ENCODE assay signal across 25 mouse cellular contexts in genomic region chr5:129856414-129856813, GRCm38 (mm10). TPM values are rescaled to one million over a fixed set of nuclear protein-coding genes. Genes with fewer than 3 reads are reported as not detected.
DNase-seq lines count a peak whose midpoint lies in the region; ATAC-seq and TF ChIP-seq lines count a peak whose summit lies in the region.
"Had no signal": no experiment of that assay in that cellular context is flagged by ENCODE, and none has a peak within 500 bp of the region (broad histone marks: within the 10 kb centered on the region; RNA-seq: fewer than 3 reads in every experiment).

No protein-coding gene starts in this region.

- no peak for ATAC-seq in stomach, postnatal 0 days (ENCODE audit: low FRiP score, low TSS enrichment)
- ATAC-seq: forebrain, embryonic 15.5 days; hindbrain, postnatal 0 days had no signal

- no peaks in the 10 kb centered on the region for H3K27me3 ChIP-seq in testis, adult 2 months (ENCODE audit: control insufficient read depth, insufficient read depth, low read length)
- H3K27me3 ChIP-seq in stomach, postnatal 0 days (ENCODE audit: control insufficient read depth, insufficient read depth, low read length): no peaks in the 10 kb centered on the region
- H3K27me3 ChIP-seq: embryonic facial prominence, embryonic 13.5 days; forebrain, embryonic 15.5 days; heart, embryonic 15.5 days; limb, embryonic 13.5 days; neural tube, embryonic 13.5 days had no signal

- no peak overlapping the region for H3K4me3 ChIP-seq in layer of hippocampus, adult 2 months
- H3K4me3 ChIP-seq in testis, adult 2 months (ENCODE audit: control insufficient read depth, low read depth, low read length): no peak overlapping the region
- no peak overlapping the region for H3K4me3 ChIP-seq in stomach, postnatal 0 days (ENCODE audit: low read depth, low read length)
- H3K4me3 ChIP-seq: embryonic facial prominence, embryonic 13.5 days; forebrain, embryonic 15.5 days; heart, embryonic 15.5 days; hindbrain, embryonic 10.5 days; limb, embryonic 13.5 days; midbrain, embryonic 10.5 days; neural tube, embryonic 13.5 days had no signal

- peaks cover 6% of the 10 kb centered on the region for H3K4me1 ChIP-seq in testis, adult 2 months (ENCODE audit: control insufficient read depth, insufficient read depth, low read length)
- H3K4me1 ChIP-seq in stomach, postnatal 0 days (replicated peaks; ENCODE audit: control insufficient read depth, insufficient read depth): no peaks in the 10 kb centered on the region
- H3K4me1 ChIP-seq: embryonic facial prominence, embryonic 13.5 days; forebrain, embryonic 15.5 days; heart, embryonic 15.5 days; hindbrain, embryonic 10.5 days; limb, embryonic 13.5 days; midbrain, embryonic 10.5 days; neural tube, embryonic 13.5 days had no signal

- TF ChIP-seq CTCF in layer of hippocampus, adult 2 months (conservative IDR thresholded peaks at IDR 0.05): peak; percentile 39
- peak; percentile 39; the same call in 1 of the 2 replicates for TF ChIP-seq CTCF in testis, adult 2 months (IDR thresholded peaks at IDR 0.05; ENCODE audit: control insufficient read depth, insufficient read depth, insufficient replicate concordance, low read depth, low read length)
- peak; percentile 24 for TF ChIP-seq CTCF in stomach, postnatal 0 days (IDR thresholded peaks at IDR 0.05; ENCODE audit: low read depth)

- no peak for TF ChIP-seq EP300 in stomach, postnatal 0 days (optimal IDR thresholded peaks at IDR 0.05)

- H3K9ac ChIP-seq in stomach, postnatal 0 days (ENCODE audit: low read length): no peak overlapping the region
- H3K9ac ChIP-seq: embryonic facial prominence, embryonic 13.5 days; forebrain, embryonic 15.5 days; heart, embryonic 15.5 days; limb, embryonic 13.5 days; neural tube, embryonic 13.5 days had no signal

- TF ChIP-seq POLR2A in testis, adult 2 months (IDR thresholded peaks at IDR 0.05; ENCODE audit: control insufficient read depth, low read depth, low read length): no peak

- 88% methylated on average over 5 of the region's 5 CpGs for WGBS in stomach, postnatal 0 days

- no peak for DNase-seq in layer of hippocampus, adult 2 months (ENCODE audit: low spot score in 2 of 2)
- no peak for DNase-seq in layer of hippocampus, adult 11-12 months (ENCODE audit: low spot score)
- no peak for DNase-seq in testis, postnatal 10 days (ENCODE audit: low spot score)
- peak; percentile 65 for DNase-seq in ZHBTc4 (ENCODE audit: low read depth, low spot score)
- DNase-seq in stomach, postnatal 0 days (ENCODE audit: low spot score): no peak
- DNase-seq in lung, postnatal 4 days: no peak
- no peak for DNase-seq in ovary, postnatal 14 days (ENCODE audit: low spot score)
- DNase-seq: adrenal gland, adult 8-10 months; cerebellum, postnatal 10 days; heart, adult 18-20 months; kidney, adult 9 months; kidney, postnatal 36 days; lung, adult 2 months; thymus, adult 18-20 months; thymus, postnatal 4 days had no signal

- no peak overlapping the region for H3K4me2 ChIP-seq in stomach, postnatal 0 days (replicated peaks; ENCODE audit: low read depth)
- H3K4me2 ChIP-seq: embryonic facial prominence, embryonic 13.5 days; forebrain, embryonic 15.5 days; heart, embryonic 15.5 days; limb, embryonic 13.5 days; neural tube, embryonic 13.5 days had no signal

- no peaks in the 10 kb centered on the region for H3K36me3 ChIP-seq in testis, adult 2 months (ENCODE audit: control insufficient read depth, insufficient read depth, low read length)
- H3K36me3 ChIP-seq in stomach, postnatal 0 days (ENCODE audit: control insufficient read depth, insufficient read depth, low read length): peaks cover 4% of the 10 kb centered on the region; the same call in 1 of the 2 replicates

- H3K9me3 ChIP-seq in stomach, postnatal 0 days (ENCODE audit: control insufficient read depth, low read length): no peaks in the 10 kb centered on the region
- H3K9me3 ChIP-seq: embryonic facial prominence, embryonic 13.5 days; forebrain, embryonic 15.5 days; G1E; heart, embryonic 15.5 days; hindbrain, embryonic 10.5 days; limb, embryonic 13.5 days; midbrain, embryonic 10.5 days; neural tube, embryonic 13.5 days had no signal

- H3K27ac ChIP-seq in layer of hippocampus, adult 2 months: no peak overlapping the region
- no peak overlapping the region for H3K27ac ChIP-seq in testis, adult 2 months (ENCODE audit: control insufficient read depth, insufficient read depth, low read depth, low read length)
- H3K27ac ChIP-seq in stomach, postnatal 0 days (replicated peaks): no peak overlapping the region
- H3K27ac ChIP-seq: embryonic facial prominence, embryonic 13.5 days; forebrain, embryonic 15.5 days; heart, embryonic 15.5 days; hindbrain, embryonic 10.5 days; hindbrain, postnatal 0 days; limb, embryonic 13.5 days; midbrain, embryonic 10.5 days; neural tube, embryonic 13.5 days had no signal

RNA-seq across cellular contexts. Expression of gene Sumf2, which starts 9.6 kb away (rescaled TPM):
- total RNA-seq in layer of hippocampus, adult 2 months (2021): 10 to 100 TPM; 15.2 to 22.3 TPM
- polyA plus RNA-seq in testis, adult 2 months (2012; rRNA removed): 3.9 and 5.2 TPM in 2 replicates
- polyA plus RNA-seq in stomach, postnatal 0 days (2015; fragmentation: Nextera tagmentation; extraction: Ambion mirVana): 24.5 and 27.3 TPM in 2 replicates

RNA-seq across cellular contexts. Expression of gene Chchd2, which starts 30.9 kb away (rescaled TPM):
- total RNA-seq in layer of hippocampus, adult 2 months (2021): 100 to 1,000 TPM; 431 to 461 TPM
- 239 and 241 TPM in 2 replicates for polyA plus RNA-seq in testis, adult 2 months (2012; rRNA removed)
- 906 and 964 TPM in 2 replicates for polyA plus RNA-seq in stomach, postnatal 0 days (2015; fragmentation: Nextera tagmentation; extraction: Ambion mirVana)

RNA-seq across cellular contexts. Expression of gene Zbed5, which starts 39.1 kb away (rescaled TPM):
- total RNA-seq in layer of hippocampus, adult 2 months (2021): 1 to 10 TPM; 5.1 to 6.2 TPM
- polyA plus RNA-seq in testis, adult 2 months (2012; rRNA removed): 4.6 and 5.4 TPM in 2 replicates
- 1.8 and 2.6 TPM in 2 replicates for polyA plus RNA-seq in stomach, postnatal 0 days (2015; fragmentation: Nextera tagmentation; extraction: Ambion mirVana)

RNA-seq across cellular contexts. Expression of gene Phkg1, which starts 41.9 kb away (rescaled TPM):
- 10 to 100 TPM; 21.6 to 24.3 TPM for total RNA-seq in layer of hippocampus, adult 2 months (2021)
- 0.20 and 0.35 TPM in 2 replicates for polyA plus RNA-seq in testis, adult 2 months (2012; rRNA removed)
- 0.08 and 0.25 TPM in 2 replicates for polyA plus RNA-seq in stomach, postnatal 0 days (2015; fragmentation: Nextera tagmentation; extraction: Ambion mirVana)
- polyA plus RNA-seq: G1E had no signal

RNA-seq across cellular contexts. Expression of gene Nupr1l, which starts 51.9 kb away (rescaled TPM):
- 1 to 10 TPM; 1.4 to 2.8 TPM for total RNA-seq in layer of hippocampus, adult 2 months (2021)
- polyA plus RNA-seq in testis, adult 2 months (2012; rRNA removed): 777 and 877 TPM in 2 replicates
- polyA plus RNA-seq in stomach, postnatal 0 days (2015; fragmentation: Nextera tagmentation; extraction: Ambion mirVana): 2.2 and 3.0 TPM in 2 replicates
